Mouse (Mus musculus) urinary bladder, postnatal 36 days (tissue): ENCODE data around the gene Smim9.
A peak's percentile ranks its signal among the peaks of the same experiment; 100 is the strongest.
"Not testable (repeated sequence)": the region's sequence is repeated elsewhere in the genome, so short reads cannot be mapped to it uniquely, and the experiment has no call there.

Source experiments
- DNase-seq, 2 experiments: peaks; one replicate each; pipeline ENCODE4 v3.0.0; 2022; ENCODE audit warnings: low spot score in 2 of 2, mixed read lengths in 1 of 2

The Smim9 gene

DNA sequence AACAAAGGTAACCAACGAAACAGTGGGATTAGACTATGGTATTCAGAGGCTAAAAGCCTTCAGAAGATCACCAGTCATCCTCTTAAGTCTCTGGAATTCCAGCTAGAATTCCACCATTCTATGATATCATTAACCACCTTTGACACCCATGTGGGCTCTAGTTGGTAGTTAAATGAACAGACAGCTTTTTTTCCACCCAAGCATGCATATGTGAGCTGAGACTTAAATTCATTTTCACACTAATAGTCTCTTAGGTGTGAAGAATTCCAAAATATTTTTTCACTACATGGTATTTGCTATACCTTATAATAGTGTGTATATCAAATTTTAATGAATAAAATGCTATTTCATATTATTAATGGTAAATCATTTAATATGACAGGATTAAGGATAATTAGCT lies at the start of gene Smim9:
TSS of gene Smim9 (minus strand) at position 101 of the 400 bp plus-strand sequence.
- DNase-seq = no peak

DNA sequence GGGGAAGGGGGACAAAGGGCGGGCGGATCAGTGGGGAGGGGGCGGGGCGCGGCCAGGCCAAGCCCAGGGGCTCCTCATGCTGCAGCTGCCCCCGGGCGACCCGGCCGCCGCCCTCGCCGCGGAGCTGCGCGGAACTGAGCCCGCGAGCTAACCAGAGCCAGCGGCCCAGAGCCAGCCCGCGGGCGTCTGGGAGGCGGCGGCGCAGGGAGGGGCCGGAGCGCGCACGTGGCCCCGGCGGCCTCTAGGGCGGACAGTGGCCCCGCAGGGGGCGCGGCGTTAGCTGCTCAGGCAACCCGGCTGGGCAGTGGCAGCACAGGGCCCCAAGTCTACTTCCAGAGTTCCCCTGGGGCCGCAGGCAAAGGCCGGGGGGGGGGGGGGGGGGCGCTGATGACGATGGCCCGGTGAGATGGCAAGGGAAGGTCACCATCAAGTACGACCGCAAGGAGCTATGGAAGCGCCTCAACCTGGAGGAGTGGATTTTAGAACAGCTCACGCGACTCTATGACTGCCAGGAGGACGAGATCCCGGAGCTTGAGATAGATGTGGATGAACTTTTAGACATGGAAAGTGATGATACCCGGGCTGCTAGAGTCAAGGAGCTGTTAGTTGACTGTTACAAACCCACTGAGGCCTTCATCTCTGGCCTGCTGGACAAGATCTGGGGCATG lies 7.9 kb downstream of the Smim9 start:
- DNase-seq = peak; percentile 4 to 16

GRCm38 (mm10) chrX:75152249-75152648 lies 11.3 kb downstream of the Smim9 start:
- no peak for DNase-seq

GRCm38 (mm10) chrX:75150304-75150703 lies 13.3 kb downstream of the Smim9 start:
- no peak for DNase-seq

GRCm38 (mm10) chrX:75148414-75148813 lies 15.2 kb downstream of the Smim9 start:
- DNase-seq = no peak

GRCm38 (mm10) chrX:75143124-75143555 lies 20.4 kb downstream of the Smim9 start:
- not testable (repeated sequence) for DNase-seq

- DNase-seq = no peak
Observed at GRCm38 (mm10) chrX:75138182-75138581, 25.4 kb downstream of the Smim9 start.

DNA sequence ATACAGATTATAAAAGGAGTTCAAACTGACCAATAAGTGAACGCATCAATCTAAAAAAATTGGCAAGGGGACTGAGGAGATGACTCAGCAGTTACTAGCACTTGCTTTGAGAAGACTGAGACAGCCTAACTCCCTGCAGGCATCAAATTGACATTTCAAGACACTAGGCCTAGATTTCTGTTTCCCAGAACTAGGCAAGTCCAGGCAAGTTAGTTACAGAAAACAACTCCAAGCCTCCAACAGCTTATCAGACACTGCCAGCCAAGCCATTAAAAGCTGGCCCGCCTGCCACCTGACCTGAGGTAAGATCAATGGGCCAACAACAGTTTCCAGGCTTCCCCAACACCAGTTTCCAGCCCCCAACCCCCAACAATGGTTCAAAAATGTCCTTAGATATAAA lies 25.8 kb downstream of the Smim9 start:
- no peak for DNase-seq

DNA sequence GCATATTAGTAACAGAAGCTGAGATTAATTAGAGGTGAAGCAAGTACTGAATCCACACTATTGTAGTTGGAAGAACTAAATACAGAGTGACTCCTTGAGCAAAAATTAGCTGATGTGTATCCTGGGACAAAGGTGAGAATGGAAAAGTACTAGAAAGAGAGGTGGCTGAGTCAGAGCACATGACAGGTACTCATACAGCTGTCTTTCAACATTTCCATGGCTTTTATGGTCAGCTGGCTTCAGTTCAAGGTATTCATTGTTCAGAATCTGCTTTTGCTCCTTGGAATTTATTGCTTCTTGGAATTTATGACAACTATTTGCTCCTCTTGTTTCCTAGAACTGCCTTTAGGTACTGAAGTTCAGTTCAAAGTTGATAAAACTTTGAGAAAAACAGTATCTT lies 26.6 kb downstream of the Smim9 start:
- DNase-seq = no peak

DNA sequence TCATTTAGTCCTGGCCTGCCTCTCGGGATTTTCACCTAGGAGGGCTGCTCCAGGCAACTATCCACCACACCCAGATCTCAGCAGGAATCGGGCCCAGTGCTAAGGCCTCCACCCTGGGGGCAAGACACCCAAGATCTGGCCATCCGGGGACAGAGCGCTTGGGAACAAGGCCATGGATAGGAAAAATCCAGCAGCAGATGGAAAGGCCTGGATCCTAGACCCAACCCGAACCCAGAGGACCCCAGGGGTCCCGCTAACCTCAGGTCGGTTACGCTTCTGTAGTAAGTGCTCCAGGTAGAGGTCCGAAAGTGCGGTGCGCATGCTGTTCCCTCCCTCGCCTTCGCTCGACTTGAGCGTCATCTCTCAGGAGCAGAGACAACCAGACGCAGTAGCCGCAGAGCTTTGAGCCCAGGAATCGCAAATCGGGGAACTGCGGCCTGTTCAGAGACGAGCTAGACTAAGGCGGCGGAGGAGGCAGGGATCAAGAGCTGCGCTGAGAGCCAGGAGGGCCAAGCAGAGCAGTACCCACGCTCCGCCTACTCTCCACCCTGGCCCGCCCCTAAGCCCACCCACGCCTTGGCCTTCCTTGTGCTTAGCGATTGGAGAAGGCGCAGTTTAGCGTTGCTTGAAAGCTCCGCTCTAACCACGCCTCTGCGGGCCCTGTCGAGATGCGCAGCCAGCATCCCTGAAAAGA lies 33.0 kb downstream of the Smim9 start, which contains the start of gene Mpp1:
TSS of gene Mpp1 (minus strand) at position 550 of the 694 bp plus-strand sequence.
- DNase-seq = peak; percentile 64 to 85

DNA sequence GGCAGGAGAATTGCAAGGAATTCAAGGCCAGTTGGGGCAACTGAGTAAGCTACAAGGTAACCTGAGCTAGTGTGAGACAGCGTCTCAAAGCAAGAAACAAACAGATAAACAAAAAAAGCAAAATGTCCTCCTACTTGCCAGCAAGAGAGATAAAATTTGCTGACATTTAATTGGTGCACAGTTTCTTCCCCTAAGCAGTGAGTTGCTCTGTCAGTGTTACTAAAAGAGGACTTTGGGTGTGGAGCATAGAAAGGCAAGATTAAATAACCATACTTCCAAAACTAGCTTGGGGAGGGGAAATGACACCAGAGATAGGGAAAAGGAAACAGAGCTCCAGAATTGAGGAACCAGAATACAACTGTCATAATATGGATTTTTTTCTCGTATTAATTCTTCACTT lies 34.1 kb downstream of the Smim9 start:
- DNase-seq = no peak

- DNase-seq = no peak
Observed at GRCm38 (mm10) chrX:75128333-75128980, 35.1 kb downstream of the Smim9 start.

- DNase-seq = no peak
Observed at GRCm38 (mm10) chrX:75126893-75127292, 36.7 kb downstream of the Smim9 start.

- no peak for DNase-seq
Observed at GRCm38 (mm10) chrX:75125606-75126005, 38.0 kb downstream of the Smim9 start.

GRCm38 (mm10) chrX:75115550-75115949 lies 48.0 kb downstream of the Smim9 start:
- no peak for DNase-seq

DNA sequence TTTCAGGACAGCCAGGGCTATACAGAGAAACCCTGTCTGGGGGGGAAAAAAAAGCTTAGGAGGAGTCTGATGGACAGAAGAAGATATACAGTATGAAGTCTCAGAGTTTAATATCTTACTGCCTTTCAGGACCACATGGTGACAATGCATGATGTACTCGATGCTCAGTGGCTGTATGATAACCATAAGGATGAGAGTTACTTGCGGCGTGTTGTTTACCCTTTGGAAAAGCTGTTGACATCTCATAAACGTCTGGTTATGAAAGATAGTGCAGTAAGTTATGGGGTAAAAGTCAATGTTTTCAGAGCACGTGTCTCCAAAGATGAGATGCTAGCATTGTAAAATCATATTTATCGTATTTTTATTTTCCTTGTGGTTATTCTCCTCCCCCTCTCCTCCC lies 61.3 kb downstream of the Smim9 start:
- DNase-seq = no peak

DNA sequence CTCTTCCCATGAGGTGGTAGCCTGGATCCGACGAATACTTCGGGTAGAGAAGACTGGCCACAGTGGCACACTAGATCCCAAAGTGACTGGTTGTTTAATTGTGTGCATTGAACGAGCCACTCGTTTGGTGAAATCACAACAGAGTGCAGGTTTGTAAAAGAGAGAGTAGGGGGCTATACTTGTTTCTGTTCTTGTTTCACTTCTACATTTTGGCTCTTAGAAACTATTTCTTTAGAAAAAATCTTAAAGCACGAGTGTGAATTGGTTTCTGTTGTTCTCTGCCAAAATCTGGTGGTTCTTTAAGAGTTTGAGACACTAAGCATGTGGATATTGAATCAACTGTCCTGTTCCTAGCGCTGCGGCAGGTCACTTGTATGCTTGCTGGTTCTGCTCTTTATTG lies 64.8 kb downstream of the Smim9 start:
- DNase-seq = no peak

GRCm38 (mm10) chrX:75096163-75096770 lies 67.3 kb downstream of the Smim9 start:
- peak in 1 of 2 experiments; percentile 22 for DNase-seq
